Mouse (Mus musculus): ENCODE results near the gene Fdps. TPM values are rescaled to one million over a fixed set of nuclear protein-coding genes. Genes with fewer than 3 reads are reported as not detected.

The Fdps gene
- polyA plus RNA-seq, 1 experiment from 2014 or later: 351 TPM

DNA sequence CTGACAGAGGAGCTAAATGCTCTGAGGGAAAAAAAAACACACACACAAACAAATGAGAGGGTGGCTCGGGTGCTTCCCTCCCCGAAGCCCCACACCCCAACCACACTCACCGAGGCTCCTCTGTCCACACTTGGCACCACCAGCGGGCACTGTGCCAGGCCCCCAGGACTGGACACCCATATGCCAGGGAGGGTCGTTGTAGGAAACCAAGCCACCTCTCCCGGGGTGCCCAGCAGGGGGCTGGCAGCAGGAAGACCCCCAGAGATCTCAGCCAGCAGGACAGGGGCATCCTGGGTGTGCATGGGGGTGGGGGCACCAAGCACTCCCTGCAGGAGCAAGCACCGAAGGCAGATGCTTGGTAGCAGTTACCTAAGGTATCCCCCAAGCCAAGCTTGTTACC, 948 bp downstream of the Fdps start, which contains the start of gene Gm43738:
Gene Gm43738, minus strand, starts transcription at position 289 of the 400 bp plus-strand sequence.
- peak within 1 kb of the TSS; percentile 86 for H3K4me2 ChIP-seq (replicated peaks)
- peak within 1 kb of the TSS; percentile 82 for H3K9ac ChIP-seq (replicated peaks)
- no peak for ATAC-seq

DNA sequence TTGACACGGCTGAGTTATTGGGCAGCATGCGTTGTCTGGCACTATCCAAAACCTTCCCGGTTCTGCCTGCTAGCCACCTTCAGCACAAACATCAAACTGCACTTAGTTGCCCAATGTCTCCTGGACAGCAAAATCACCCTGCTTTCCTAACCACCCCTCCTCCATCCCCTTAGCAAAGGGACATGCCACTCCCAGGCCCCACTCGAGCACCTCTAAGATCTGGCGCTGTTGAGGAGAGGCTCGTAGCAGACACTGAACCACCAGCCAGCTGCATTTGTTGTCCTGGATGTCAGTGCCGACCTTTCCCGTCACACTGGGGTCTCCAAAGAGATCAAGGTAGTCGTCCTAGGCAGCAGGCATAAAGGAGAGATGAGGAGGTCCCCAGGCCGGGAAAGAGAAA, 7.7 kb downstream of the Fdps start:
- H3K9ac ChIP-seq (replicated peaks): no peak overlapping the region
- H3K4me1 ChIP-seq (replicated peaks): peaks cover 30% of the 10 kb centered on the region
- H3K27me3 ChIP-seq: peaks cover 11% of the 10 kb centered on the region
- no peak overlapping the region for H3K4me2 ChIP-seq (replicated peaks)
- WGBS: 84% methylated on average over 10 of the region's 10 CpGs
- no peak overlapping the region for H3K4me3 ChIP-seq (replicated peaks)
- no peaks in the 10 kb centered on the region for H3K9me3 ChIP-seq
- ATAC-seq: no peak
- 0 out of 2 replicates have a peak overlapping the region, but pooled peaks have one; percentile 81 for H3K27ac ChIP-seq
- H3K36me3 ChIP-seq: peaks cover 54% of the 10 kb centered on the region

More for the DNA sequence above, 948 bp downstream of the Fdps start, which contains the start of gene Gm43738:
- Histone ChIP-seq H3K4me3 (replicated peaks) (peak within 1 kb of the TSS; percentile 74), H3K9me3 (no peaks in the 10 kb centered on the region), H3K27ac (peak within 1 kb of the TSS; percentile 73), H3K36me3 (peaks cover 40% of the 10 kb centered on the region), H3K4me1 (replicated peaks) (peaks cover 33% of the 10 kb centered on the region), H3K27me3 (no peaks in the 10 kb centered on the region)
- 50% methylated on average over 7 of the region's 7 CpGs for WGBS

DNA sequence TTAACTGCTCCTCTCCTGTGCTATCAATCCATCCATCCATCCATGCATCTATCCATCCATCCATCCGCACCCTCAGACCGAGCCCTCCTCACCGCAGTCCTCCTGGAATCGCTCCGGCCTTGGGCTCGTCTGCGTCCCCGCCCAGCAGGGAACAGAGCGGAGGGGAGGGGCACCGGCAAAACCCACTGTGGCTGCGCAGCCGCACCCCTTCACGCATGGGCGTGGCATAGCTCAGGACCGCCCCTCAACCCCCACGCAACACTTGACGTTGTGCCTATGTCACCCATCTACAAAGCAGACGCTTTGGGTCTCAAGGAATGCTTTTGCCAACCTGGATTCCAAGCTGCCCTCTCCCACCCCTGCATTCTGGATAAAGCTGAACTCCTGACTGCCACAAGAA, 8.6 kb downstream of the Fdps start, which contains the start of gene Rusc1:
Gene Rusc1, minus strand, starts transcription at position 137 of the 400 bp plus-strand sequence.
- WGBS: 2% methylated on average over 18 of the region's 18 CpGs
- ATAC-seq: peak; percentile 83
- peak within 1 kb of the TSS; percentile 74 for H3K4me3 ChIP-seq (replicated peaks)

GRCm38 (mm10) chr3:89092509-89093090, 9.2 kb downstream of the Fdps start:
- Histone ChIP-seq H3K9me3 (no peaks in the 10 kb centered on the region), H3K9ac (replicated peaks) (peak overlapping the region; percentile 83), H3K4me3 (replicated peaks) (peak overlapping the region; percentile 74), H3K36me3 (peaks cover 54% of the 10 kb centered on the region), H3K27me3 (peaks cover 25% of the 10 kb centered on the region), H3K4me2 (replicated peaks) (peak overlapping the region; percentile 94), H3K4me1 (replicated peaks) (peaks cover 36% of the 10 kb centered on the region), H3K27ac (peak overlapping the region; percentile 81)
- ATAC-seq: peak; percentile 46
- WGBS: 14% methylated on average over 11 of the region's 11 CpGs

More for the DNA sequence above, 8.6 kb downstream of the Fdps start, which contains the start of gene Rusc1:
- Histone ChIP-seq H3K9ac (replicated peaks) (peak within 1 kb of the TSS; percentile 83), H3K27me3 (peaks cover 20% of the 10 kb centered on the region), H3K4me2 (replicated peaks) (peak within 1 kb of the TSS; percentile 94), H3K4me1 (replicated peaks) (peaks cover 32% of the 10 kb centered on the region), H3K36me3 (peaks cover 54% of the 10 kb centered on the region), H3K27ac (peak within 1 kb of the TSS; percentile 81), H3K9me3 (no peaks in the 10 kb centered on the region)

- Histone ChIP-seq H3K4me3 (replicated peaks) (peak overlapping the region; percentile 74), H3K4me1 (replicated peaks) (peaks cover 41% of the 10 kb centered on the region), H3K36me3 (peaks cover 54% of the 10 kb centered on the region), H3K27me3 (peaks cover 25% of the 10 kb centered on the region), H3K9me3 (no peaks in the 10 kb centered on the region), H3K27ac (peak overlapping the region; percentile 81), H3K9ac (replicated peaks) (peak overlapping the region; percentile 83), H3K4me2 (replicated peaks) (peak overlapping the region; percentile 94)
- 8% methylated on average over 20 of the region's 20 CpGs for WGBS
- no peak for ATAC-seq
These were observed 9.8 kb downstream of the Fdps start for GRCm38 (mm10) chr3:89091811-89092508.

DNA sequence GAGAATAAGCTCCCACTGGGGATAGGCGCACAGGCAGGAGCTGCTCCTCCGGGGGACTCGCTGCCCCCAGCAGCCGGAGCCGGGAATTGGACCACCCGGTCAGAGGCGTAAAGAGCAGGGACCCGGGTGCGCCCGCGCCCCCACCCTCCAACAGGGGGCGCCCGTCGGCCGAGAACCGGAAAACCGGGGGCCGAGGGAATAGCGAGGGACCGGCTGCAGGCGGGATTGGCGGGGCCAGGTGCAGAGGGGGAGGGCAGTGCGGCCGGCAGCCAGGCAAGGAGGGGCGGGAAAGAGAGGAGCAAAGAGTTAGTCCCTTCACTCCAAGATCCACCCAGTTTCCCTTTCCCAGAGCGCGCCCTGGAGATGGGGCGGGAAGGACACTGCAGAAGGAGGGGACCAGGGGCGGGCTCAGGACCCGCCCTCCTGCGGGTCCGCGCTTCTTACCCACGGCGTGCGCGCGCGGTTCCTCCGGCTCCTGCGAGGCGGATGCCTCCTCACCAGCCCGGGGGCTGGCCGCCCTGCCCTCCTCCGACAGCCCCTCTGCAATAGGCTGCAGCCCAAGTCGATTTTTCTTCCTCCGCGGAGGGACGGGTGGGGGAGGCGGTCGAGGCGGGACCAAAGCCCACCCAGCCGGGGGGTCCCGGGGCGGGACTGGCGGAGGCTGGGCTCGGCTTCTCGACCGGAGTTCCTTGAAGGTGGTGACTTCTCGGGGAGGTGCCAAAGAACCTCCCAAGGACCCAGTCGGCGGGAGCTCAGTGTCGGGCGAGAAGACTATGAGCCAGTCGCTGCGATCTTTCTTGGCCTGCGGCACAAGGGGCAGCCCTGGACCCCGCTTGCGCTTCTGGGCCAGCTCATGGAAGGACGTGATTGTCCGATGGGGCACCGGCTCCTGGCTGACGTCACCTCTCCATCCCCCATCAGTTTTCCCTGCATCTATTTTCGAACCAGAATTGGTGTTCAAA, 10.8 kb downstream of the Fdps start:
- Histone ChIP-seq H3K4me1 (replicated peaks) (peaks cover 41% of the 10 kb centered on the region), H3K9me3 (no peaks in the 10 kb centered on the region), H3K4me3 (replicated peaks) (peak overlapping the region; percentile 74), H3K36me3 (peaks cover 53% of the 10 kb centered on the region), H3K9ac (replicated peaks) (peak overlapping the region; percentile 83), H3K27me3 (peaks cover 25% of the 10 kb centered on the region), H3K27ac (peak overlapping the region; percentile 81), H3K4me2 (replicated peaks) (peak overlapping the region; percentile 94)
- ATAC-seq: peak; percentile 51
- WGBS: under 1% methylated on average over 69 of the region's 74 CpGs

- peaks cover 41% of the 10 kb centered on the region for H3K4me1 ChIP-seq (replicated peaks)
- peak overlapping the region; percentile 81 for H3K27ac ChIP-seq
- peak overlapping the region; percentile 83 for H3K9ac ChIP-seq (replicated peaks)
- peak overlapping the region; percentile 74 for H3K4me3 ChIP-seq (replicated peaks)
- H3K4me2 ChIP-seq (replicated peaks): peak overlapping the region; percentile 94
- H3K27me3 ChIP-seq: peaks cover 25% of the 10 kb centered on the region
- no peaks in the 10 kb centered on the region for H3K9me3 ChIP-seq
- peak; percentile 67 for ATAC-seq
- H3K36me3 ChIP-seq: peaks cover 48% of the 10 kb centered on the region
- 2% methylated on average over 40 of the region's 40 CpGs for WGBS
These were observed 11.7 kb downstream of the Fdps start for GRCm38 (mm10) chr3:89089882-89090591.

DNA sequence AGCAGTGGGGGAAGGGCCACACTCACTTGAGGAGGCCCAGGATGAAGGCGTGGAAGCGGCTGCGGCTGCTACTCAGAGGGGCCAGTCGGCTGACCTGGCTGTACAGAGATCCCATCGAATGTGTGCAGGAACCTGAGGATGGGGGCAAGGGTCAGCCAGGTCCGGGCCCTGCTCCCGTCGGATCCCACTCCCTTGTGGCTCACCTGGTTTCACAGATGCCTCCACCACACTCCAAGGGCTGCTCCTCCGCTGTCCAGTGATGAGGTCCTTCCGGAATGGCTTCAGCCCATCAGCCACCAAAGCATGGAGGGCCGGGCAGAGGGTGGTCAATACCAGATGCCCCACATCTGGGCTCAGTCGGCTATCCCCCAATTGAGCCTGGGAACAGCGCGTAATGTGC, 12.8 kb downstream of the Fdps start:
- H3K27ac ChIP-seq: no peak overlapping the region
- no peak for ATAC-seq
- peaks cover 25% of the 10 kb centered on the region for H3K27me3 ChIP-seq
- peak overlapping the region; percentile 94 for H3K4me2 ChIP-seq (replicated peaks)
- H3K9me3 ChIP-seq: no peaks in the 10 kb centered on the region
- H3K9ac ChIP-seq (replicated peaks): peak overlapping the region; percentile 83; the same call in 1 of the 2 replicates
- H3K4me3 ChIP-seq (replicated peaks): peak overlapping the region; percentile 74
- peaks cover 49% of the 10 kb centered on the region for H3K36me3 ChIP-seq
- peaks cover 41% of the 10 kb centered on the region for H3K4me1 ChIP-seq (replicated peaks)
- WGBS: 66% methylated on average over 14 of the region's 14 CpGs

- WGBS: 35% methylated on average over 21 of the region's 21 CpGs
- H3K4me2 ChIP-seq (replicated peaks): no peak overlapping the region; the same call in 1 of the 2 replicates
- no peak overlapping the region for H3K4me3 ChIP-seq (replicated peaks)
These were observed 14.2 kb downstream of the Fdps start for GRCm38 (mm10) chr3:89087338-89088110.

GRCm38 (mm10) chr3:89084654-89085190, 17.0 kb downstream of the Fdps start:
- ATAC-seq: no peak
- H3K27ac ChIP-seq: no peak overlapping the region
- no peaks in the 10 kb centered on the region for H3K9me3 ChIP-seq
- H3K4me3 ChIP-seq (replicated peaks): no peak overlapping the region
- no peak overlapping the region for H3K9ac ChIP-seq (replicated peaks)
- H3K36me3 ChIP-seq: peaks cover 65% of the 10 kb centered on the region
- peaks cover 19% of the 10 kb centered on the region for H3K27me3 ChIP-seq
- H3K4me2 ChIP-seq (replicated peaks): no peak overlapping the region
- 86% methylated on average over 12 of the region's 12 CpGs for WGBS
- H3K4me1 ChIP-seq (replicated peaks): peaks cover 19% of the 10 kb centered on the region

More at GRCm38 (mm10) chr3:89087338-89088110, 14.2 kb downstream of the Fdps start:
- no peak overlapping the region for H3K9ac ChIP-seq (replicated peaks)
- peaks cover 53% of the 10 kb centered on the region for H3K36me3 ChIP-seq
- peaks cover 25% of the 10 kb centered on the region for H3K27me3 ChIP-seq
- H3K9me3 ChIP-seq: no peaks in the 10 kb centered on the region
- no peak overlapping the region for H3K27ac ChIP-seq
- no peak for ATAC-seq
- peaks cover 39% of the 10 kb centered on the region for H3K4me1 ChIP-seq (replicated peaks)

All from midbrain, embryonic 13.5 days (tissue).